Mouse (Mus musculus): ENCODE data around the gene Tgm4. TPM values are rescaled to one million over a fixed set of nuclear protein-coding genes. Genes with fewer than 3 reads are reported as not detected.

Gene Tgm4
- polyA plus RNA-seq, 1 experiment from 2014 or later: 0.59 TPM

DNA sequence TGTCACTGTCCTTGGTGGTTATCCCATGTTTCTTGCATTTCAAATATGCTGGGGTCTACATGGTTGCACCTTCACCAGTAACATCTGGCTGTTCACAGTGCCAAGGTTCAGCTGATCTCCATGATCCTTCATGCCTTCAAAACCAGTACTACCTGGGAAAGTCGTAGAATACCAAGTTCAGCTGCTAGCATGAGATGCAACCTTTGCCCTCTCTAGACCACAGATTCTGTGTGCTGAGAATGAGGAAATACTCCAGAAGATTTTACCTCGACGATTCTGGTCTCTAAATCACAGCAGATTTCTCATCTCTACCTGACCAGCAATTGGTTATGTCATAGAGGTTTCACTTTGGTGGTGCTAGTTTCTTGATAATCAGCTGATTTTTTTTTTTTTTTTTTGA, 25.6 kb downstream of the Tgm4 start:
- H3K27ac ChIP-seq (replicated peaks): no peak overlapping the region
- no peak for ATAC-seq (ENCODE audit: low FRiP score)

DNA sequence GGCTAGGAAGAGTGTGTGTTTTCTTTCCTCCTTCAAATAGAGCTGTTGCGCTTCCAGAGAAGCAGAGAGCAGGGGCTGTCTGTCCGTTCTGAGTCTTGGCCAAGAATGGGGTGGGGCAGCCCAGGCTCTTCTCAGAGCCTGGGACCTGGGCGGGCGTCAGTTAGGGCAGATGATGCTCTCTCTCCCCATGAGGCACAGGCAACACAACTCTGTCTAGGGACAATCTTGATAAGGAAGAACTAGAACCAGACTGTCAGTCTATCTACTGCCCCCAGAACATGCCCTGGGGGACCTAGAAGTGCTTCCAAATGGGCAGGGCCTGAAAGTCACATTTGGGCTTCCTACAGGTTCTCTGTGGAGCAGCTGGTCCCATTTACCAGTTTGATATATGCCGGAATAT, 44.6 kb downstream of the Tgm4 start:
- ATAC-seq (ENCODE audit: low FRiP score): no peak
- Histone ChIP-seq H3K27ac (replicated peaks) (no peak overlapping the region), H3K36me3 (peaks cover 80% of the 10 kb centered on the region), H3K4me1 (no peaks in the 10 kb centered on the region), H3K9ac (replicated peaks) (no peak overlapping the region), H3K9me3 (replicated peaks) (no peaks in the 10 kb centered on the region), H3K4me3 (replicated peaks) (no peak overlapping the region), H3K4me2 (no peak overlapping the region), H3K27me3 (replicated peaks) (no peaks in the 10 kb centered on the region)
- WGBS: 91% methylated on average over 5 of the region's 5 CpGs

More for the DNA sequence above, 25.6 kb downstream of the Tgm4 start:
- H3K27me3 ChIP-seq (replicated peaks): no peaks in the 10 kb centered on the region
- H3K4me1 ChIP-seq: no peaks in the 10 kb centered on the region
- H3K9ac ChIP-seq (replicated peaks): no peak overlapping the region
- no peaks in the 10 kb centered on the region for H3K9me3 ChIP-seq (replicated peaks)
- H3K4me2 ChIP-seq: no peak overlapping the region
- no peaks in the 10 kb centered on the region for H3K36me3 ChIP-seq
- no peak overlapping the region for H3K4me3 ChIP-seq (replicated peaks)
- WGBS: 95% methylated on average over 3 of the region's 3 CpGs

DNA sequence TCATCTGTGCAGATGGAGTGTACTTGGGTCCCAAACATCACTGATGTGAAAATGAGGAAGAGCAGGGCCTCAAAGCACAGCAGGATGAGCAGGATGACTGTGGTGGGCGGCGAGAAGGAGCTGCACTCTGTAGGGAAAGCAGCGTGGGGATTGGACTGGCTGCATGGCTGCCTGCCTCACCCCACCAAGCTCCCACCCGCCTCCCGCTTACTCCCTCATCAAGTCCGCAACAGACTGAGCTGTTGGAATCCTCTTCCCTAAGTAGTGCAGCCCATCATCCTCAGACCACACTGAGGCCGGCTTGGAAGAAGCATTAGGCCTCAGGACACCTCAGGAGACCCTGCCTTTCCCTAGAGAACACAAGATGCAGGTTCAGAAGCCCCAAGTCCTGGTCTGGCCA, 45.8 kb downstream of the Tgm4 start:
- no peak for ATAC-seq (ENCODE audit: low FRiP score)
- H3K4me2 ChIP-seq: no peak overlapping the region
- no peaks in the 10 kb centered on the region for H3K27me3 ChIP-seq (replicated peaks)
- 91% methylated on average over 7 of the region's 7 CpGs for WGBS
- H3K9ac ChIP-seq (replicated peaks): no peak overlapping the region
- no peaks in the 10 kb centered on the region for H3K9me3 ChIP-seq (replicated peaks)
- peaks cover 85% of the 10 kb centered on the region for H3K36me3 ChIP-seq
- no peak overlapping the region for H3K4me3 ChIP-seq (replicated peaks)
- no peaks in the 10 kb centered on the region for H3K4me1 ChIP-seq
- H3K27ac ChIP-seq (replicated peaks): no peak overlapping the region

DNA sequence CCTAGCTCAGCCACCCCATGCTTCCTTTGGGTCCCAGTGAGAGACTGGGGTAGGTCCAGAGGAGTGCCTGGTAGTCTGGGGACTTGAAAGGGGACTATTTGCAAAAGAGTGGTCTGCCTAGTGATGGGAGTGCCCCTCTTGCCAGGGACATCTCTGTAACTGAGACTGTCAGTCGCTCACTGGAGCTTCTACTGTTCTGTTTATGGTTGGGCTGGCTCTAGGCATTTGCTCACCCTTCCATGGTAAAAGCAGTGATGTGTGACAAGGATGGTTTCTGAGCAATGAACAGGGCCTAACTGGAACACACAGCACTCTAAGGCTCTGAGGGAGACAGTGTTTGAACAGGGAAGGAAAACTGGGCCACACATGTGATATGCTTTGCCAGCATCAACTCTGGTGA, 46.3 kb downstream of the Tgm4 start:
- Histone ChIP-seq H3K4me1 (no peaks in the 10 kb centered on the region), H3K9ac (replicated peaks) (no peak overlapping the region), H3K27ac (replicated peaks) (no peak overlapping the region), H3K9me3 (replicated peaks) (no peaks in the 10 kb centered on the region), H3K4me2 (no peak overlapping the region), H3K27me3 (replicated peaks) (no peaks in the 10 kb centered on the region), H3K4me3 (replicated peaks) (no peak overlapping the region), H3K36me3 (peaks cover 86% of the 10 kb centered on the region)
- 67% methylated on average over 1 of the region's 1 CpGs for WGBS
- ATAC-seq (ENCODE audit: low FRiP score): no peak

DNA sequence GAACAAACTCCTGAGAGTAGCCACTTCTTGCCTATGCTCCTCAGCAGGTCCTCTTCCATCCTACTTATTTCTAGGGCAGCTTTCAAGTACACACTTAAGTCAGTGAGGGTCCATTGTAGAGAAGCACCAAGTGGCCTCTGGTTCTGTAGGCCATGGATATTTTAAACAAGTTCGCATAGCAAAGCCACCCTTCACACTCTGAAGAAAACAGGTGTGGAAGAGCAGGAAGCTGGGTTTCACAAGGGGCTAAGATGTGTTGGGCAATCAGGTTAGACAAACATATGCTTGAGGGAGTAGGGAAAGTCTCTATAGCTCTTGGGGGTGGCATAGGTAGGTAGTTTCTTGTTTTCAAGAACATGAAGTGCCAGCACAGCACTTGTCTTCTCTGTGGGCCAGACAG, 50.8 kb downstream of the Tgm4 start:
- peaks cover 91% of the 10 kb centered on the region for H3K36me3 ChIP-seq
- ATAC-seq (ENCODE audit: low FRiP score): no peak
- H3K27me3 ChIP-seq (replicated peaks): no peaks in the 10 kb centered on the region
- WGBS: 91% methylated on average over 1 of the region's 1 CpGs
- no peak overlapping the region for H3K4me3 ChIP-seq (replicated peaks)
- no peak overlapping the region for H3K27ac ChIP-seq (replicated peaks)
- H3K9me3 ChIP-seq (replicated peaks): no peaks in the 10 kb centered on the region
- H3K4me1 ChIP-seq: no peaks in the 10 kb centered on the region
- H3K9ac ChIP-seq (replicated peaks): no peak overlapping the region
- H3K4me2 ChIP-seq: no peak overlapping the region

DNA sequence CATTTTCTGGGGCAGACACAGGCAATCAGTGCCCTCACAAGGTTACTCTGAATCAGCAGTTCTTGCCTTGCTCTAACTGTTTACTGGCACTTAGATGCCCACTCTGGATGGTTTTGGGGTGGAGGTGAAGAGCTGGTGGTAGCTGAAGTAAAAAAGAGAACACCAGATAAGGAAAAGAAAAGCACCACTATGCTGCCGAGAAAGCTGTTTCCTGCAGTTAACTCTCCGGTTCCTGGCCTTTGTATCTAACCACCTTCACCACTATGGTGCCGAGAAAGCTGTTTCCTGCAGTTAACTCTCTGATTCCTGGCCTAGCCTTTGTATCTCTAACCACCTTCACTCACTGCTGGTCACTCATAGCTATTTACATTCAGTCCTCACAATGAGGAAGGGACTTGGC, 53.0 kb downstream of the Tgm4 start:
- ATAC-seq (ENCODE audit: low FRiP score): no peak
- H3K4me1 ChIP-seq: no peaks in the 10 kb centered on the region
- 79% methylated on average over 3 of the region's 3 CpGs for WGBS
- peaks cover 75% of the 10 kb centered on the region for H3K36me3 ChIP-seq
- H3K27me3 ChIP-seq (replicated peaks): no peaks in the 10 kb centered on the region
- H3K9ac ChIP-seq (replicated peaks): no peak overlapping the region
- no peaks in the 10 kb centered on the region for H3K9me3 ChIP-seq (replicated peaks)
- H3K27ac ChIP-seq (replicated peaks): no peak overlapping the region
- no peak overlapping the region for H3K4me2 ChIP-seq
- H3K4me3 ChIP-seq (replicated peaks): no peak overlapping the region

DNA sequence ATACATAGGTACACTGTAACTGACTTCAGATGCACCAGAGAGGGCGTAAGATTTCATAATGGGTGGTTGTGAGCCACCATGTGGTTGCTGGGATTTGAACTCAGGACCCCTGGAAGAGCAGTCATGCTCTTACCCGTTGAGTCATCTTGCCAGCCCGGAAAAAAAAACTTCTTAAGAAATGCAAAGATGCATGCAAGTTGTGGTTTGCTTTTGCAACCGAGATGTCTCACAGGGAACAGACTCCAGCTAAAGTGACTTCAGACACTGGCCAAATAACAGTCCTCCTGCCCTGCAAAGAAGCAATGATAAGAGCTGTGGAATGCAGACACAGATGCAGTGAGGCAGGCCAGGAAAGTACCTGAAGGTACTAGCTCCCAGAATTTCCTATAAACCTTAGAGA, 56.3 kb downstream of the Tgm4 start:
- Histone ChIP-seq H3K27me3 (replicated peaks) (no peaks in the 10 kb centered on the region), H3K36me3 (peaks cover 66% of the 10 kb centered on the region), H3K4me3 (replicated peaks) (no peak overlapping the region), H3K9me3 (replicated peaks) (no peaks in the 10 kb centered on the region), H3K9ac (replicated peaks) (no peak overlapping the region), H3K4me2 (no peak overlapping the region), H3K4me1 (no peaks in the 10 kb centered on the region), H3K27ac (replicated peaks) (no peak overlapping the region)
- no peak for ATAC-seq (ENCODE audit: low FRiP score)
- 94% methylated on average over 4 of the region's 4 CpGs for WGBS

DNA sequence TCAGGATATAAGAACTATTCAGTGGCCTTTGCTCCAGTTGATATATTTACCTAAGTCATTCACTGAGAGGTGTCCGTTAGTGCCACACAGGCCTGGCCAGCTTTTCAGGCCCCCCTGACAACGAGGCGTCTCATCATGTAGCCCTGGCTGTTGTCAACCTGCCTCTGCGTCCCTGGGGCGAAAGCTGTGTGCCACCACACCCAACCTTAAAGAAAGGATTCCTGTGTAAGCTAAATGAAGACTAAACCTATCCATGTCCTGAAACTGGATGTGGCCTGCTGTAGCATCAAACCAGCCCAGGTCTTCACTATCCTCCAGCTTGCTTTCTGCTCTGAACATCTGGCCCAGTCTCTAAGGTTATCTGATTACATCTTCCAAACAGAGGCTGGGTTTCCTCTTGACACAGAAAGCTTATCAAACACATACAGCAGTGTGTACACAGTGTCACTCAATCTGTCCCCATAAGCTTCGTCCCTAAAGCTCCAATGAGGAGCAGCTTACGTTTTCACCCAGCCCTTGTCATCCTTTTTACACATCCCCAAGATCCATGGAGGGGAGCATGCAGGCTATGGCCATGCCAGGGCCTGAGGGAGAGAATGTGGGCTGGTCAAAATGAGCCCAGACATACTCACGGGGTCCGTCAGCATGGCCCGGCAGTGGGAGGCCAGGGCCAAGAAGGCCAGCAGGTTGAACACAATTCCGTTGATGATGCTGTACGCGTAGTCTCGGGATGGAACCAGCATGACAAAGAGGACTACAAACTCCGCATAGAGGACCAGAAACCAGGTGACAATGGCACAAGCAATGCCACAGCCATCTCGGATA, 65.3 kb downstream of the Tgm4 start:
- H3K36me3 ChIP-seq: peaks cover 60% of the 10 kb centered on the region

DNA sequence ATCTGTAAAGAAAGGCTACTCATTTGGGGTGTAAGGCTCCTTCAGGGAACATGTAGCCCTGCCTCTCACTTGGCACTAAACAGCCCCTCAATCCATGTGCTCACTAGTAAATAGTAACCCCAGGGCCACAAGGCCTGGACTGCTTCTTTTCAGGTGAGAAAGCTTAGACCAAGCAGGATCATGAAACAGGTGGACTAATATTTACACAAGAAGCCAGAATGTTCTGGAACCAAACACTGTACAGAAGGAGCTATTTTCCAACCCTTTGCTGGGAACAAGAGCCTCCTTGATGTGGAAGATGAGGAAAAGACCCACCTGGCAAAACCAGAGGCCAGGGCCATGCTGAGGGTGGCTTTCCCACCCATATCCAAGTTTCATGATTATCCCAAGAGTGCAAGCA, 68.9 kb downstream of the Tgm4 start:
- H3K4me3 ChIP-seq (replicated peaks): no peak overlapping the region
- no peaks in the 10 kb centered on the region for H3K4me1 ChIP-seq
- H3K9me3 ChIP-seq (replicated peaks): no peaks in the 10 kb centered on the region
- no peak overlapping the region for H3K27ac ChIP-seq (replicated peaks)
- H3K36me3 ChIP-seq: peaks cover 39% of the 10 kb centered on the region
- no peak overlapping the region for H3K4me2 ChIP-seq
- H3K9ac ChIP-seq (replicated peaks): no peak overlapping the region
- no peaks in the 10 kb centered on the region for H3K27me3 ChIP-seq (replicated peaks)
- no peak for ATAC-seq (ENCODE audit: low FRiP score)

More for the DNA sequence above, 65.3 kb downstream of the Tgm4 start:
- no peak overlapping the region for H3K27ac ChIP-seq (replicated peaks)
- H3K4me1 ChIP-seq: no peaks in the 10 kb centered on the region
- ATAC-seq (ENCODE audit: low FRiP score): no peak
- no peak overlapping the region for H3K4me3 ChIP-seq (replicated peaks)
- no peak overlapping the region for H3K4me2 ChIP-seq
- H3K27me3 ChIP-seq (replicated peaks): no peaks in the 10 kb centered on the region
- no peaks in the 10 kb centered on the region for H3K9me3 ChIP-seq (replicated peaks)
- 96% methylated on average over 16 of the region's 16 CpGs for WGBS
- H3K9ac ChIP-seq (replicated peaks): no peak overlapping the region

DNA sequence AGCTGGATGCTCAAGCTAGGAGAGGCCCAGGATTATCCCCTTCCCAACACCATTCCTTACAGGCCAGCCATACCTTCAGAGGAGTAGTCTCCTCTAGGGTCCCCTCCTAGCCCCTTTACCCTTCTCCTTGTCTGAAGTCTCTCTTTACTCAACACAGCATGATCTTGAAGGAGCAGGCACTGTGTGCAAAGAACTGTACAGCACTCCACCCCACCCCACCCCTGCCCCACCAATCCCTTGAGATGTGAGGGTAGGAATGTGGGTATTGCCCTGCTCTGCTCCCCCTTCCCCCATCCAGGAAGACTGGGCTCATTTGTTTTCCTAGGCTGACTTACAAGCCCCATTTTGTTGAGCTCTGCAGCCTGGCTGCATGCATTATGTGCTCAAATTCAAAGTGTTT, 69.8 kb downstream of the Tgm4 start:
- Histone ChIP-seq H3K9ac (replicated peaks) (no peak overlapping the region), H3K36me3 (peaks cover 35% of the 10 kb centered on the region), H3K4me3 (replicated peaks) (no peak overlapping the region), H3K27me3 (replicated peaks) (no peaks in the 10 kb centered on the region), H3K9me3 (replicated peaks) (no peaks in the 10 kb centered on the region), H3K27ac (replicated peaks) (no peak overlapping the region), H3K4me2 (no peak overlapping the region), H3K4me1 (no peaks in the 10 kb centered on the region)
- ATAC-seq (ENCODE audit: low FRiP score): no peak

DNA sequence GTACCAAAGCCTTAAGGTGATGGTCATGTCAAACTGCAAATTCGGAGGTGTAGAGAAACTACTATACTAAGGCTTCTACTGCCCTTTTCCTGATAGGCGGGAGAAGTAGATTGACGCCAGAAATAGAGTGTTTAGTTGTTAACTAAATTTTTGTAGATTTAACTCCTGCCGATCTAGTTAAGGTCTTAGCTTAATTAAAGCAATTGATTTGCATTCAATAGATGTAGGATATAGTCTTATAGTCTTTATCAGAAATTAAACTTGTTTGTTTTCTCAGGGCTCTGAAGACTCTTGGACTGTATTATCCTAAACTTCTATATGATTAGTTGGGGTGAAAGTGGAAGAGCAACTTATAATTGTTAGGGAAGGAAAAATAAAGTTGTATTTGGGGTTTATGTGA, 72.7 kb downstream of the Tgm4 start:
- Histone ChIP-seq H3K9ac (replicated peaks) (no peak overlapping the region), H3K4me1 (peaks cover 15% of the 10 kb centered on the region), H3K4me3 (replicated peaks) (no peak overlapping the region), H3K9me3 (replicated peaks) (no peaks in the 10 kb centered on the region), H3K27me3 (replicated peaks) (no peaks in the 10 kb centered on the region), H3K4me2 (no peak overlapping the region), H3K36me3 (0 out of 2 replicates have a peak, but pooled peaks cover 18% of the 10 kb centered on the region), H3K27ac (replicated peaks) (no peak overlapping the region)
- no peak for ATAC-seq (ENCODE audit: low FRiP score)
- WGBS: 92% methylated on average over 4 of the region's 4 CpGs

DNA sequence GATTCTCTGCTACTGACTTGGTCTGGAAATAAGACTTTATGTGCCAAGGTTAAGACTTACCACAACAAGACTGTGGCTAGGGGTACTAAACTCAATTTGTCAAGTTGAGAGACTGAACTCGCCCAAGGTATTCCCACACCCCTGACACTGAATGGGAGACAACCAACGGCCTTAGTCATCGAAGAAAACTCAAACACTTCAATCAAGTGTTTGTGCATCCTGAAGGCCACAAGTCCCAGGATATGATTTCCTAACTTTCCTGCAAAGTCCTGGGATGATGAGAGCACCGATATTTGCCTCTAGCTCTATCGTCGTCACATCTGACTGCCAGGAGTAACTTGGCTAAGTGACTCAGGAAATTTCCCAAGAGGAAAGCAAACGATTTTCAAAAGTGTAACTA, 74.7 kb downstream of the Tgm4 start:
- H3K4me3 ChIP-seq (replicated peaks): no peak overlapping the region
- no peak for ATAC-seq (ENCODE audit: low FRiP score)
- H3K9ac ChIP-seq (replicated peaks): no peak overlapping the region
- no peak overlapping the region for H3K27ac ChIP-seq (replicated peaks)
- 0 out of 2 replicates have a peak, but pooled peaks cover 18% of the 10 kb centered on the region for H3K36me3 ChIP-seq
- WGBS: 93% methylated on average over 7 of the region's 7 CpGs
- no peaks in the 10 kb centered on the region for H3K27me3 ChIP-seq (replicated peaks)
- no peak overlapping the region for H3K4me2 ChIP-seq
- H3K9me3 ChIP-seq (replicated peaks): no peaks in the 10 kb centered on the region
- peaks cover 25% of the 10 kb centered on the region for H3K4me1 ChIP-seq
